Comparison of ENCODE assay signal across 51 mouse cellular contexts in the genomic region with DNA sequence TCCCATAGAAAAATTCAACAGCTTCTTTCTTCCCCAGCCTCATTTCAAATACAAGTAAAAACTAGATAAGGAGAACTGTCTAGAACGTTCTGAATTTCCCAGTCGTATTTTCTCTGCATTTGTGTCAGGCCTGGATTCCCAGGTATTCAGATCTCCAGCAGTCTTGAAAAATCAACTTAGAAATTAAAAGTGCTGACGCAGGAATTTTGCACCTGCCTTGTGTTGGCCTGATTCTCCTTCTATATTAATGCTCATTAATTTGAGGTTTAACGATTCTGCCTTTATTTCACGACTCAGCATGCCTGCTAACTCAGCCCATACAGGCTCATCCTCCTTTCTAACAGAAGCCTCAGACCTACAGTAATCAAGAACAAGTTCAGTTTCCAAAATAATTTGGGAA. TPM values are rescaled to one million over a fixed set of nuclear protein-coding genes. Genes with fewer than 3 reads are reported as not detected.
"Had no signal": no experiment of that assay in that cellular context is flagged by ENCODE, and none has a peak within 500 bp of the region (broad histone marks: within the 10 kb centered on the region; RNA-seq: fewer than 3 reads in every experiment).

No protein-coding gene starts in this region.

- H3K27ac ChIP-seq: heart, embryonic 10.5 days; heart, embryonic 13.5 days; heart, embryonic 15.5 days; hindbrain, embryonic 10.5 days; hindbrain, embryonic 12.5 days; hindbrain, embryonic 13.5 days; hindbrain, embryonic 14.5 days; hindbrain, embryonic 15.5 days; hindbrain, postnatal 0 days; intestine, embryonic 15.5 days; kidney, postnatal 0 days; layer of hippocampus, adult 2 months; left cerebral cortex, adult 2 months had no signal

- ATAC-seq: hindbrain, embryonic 16.5 days; hindbrain, postnatal 0 days; inflammation-experienced regulatory T-cells, adult 6 months; intestine, embryonic 15.5 days; intestine, embryonic 16.5 days; intestine, postnatal 0 days had no signal

- H3K36me3 ChIP-seq: heart, embryonic 10.5 days; heart, embryonic 12.5 days; heart, embryonic 13.5 days; heart, embryonic 15.5 days; hindbrain, embryonic 10.5 days; hindbrain, embryonic 12.5 days; hindbrain, embryonic 13.5 days; hindbrain, embryonic 15.5 days; intestine, embryonic 15.5 days had no signal

- H3K4me2 ChIP-seq: heart, embryonic 11.5 days; heart, embryonic 12.5 days; heart, embryonic 13.5 days; hindbrain, embryonic 12.5 days; hindbrain, embryonic 13.5 days; hindbrain, embryonic 14.5 days; hindbrain, embryonic 15.5 days; intestine, embryonic 15.5 days had no signal

- H3K4me3 ChIP-seq: heart, embryonic 10.5 days; heart, embryonic 12.5 days; heart, embryonic 13.5 days; heart, embryonic 15.5 days; hindbrain, embryonic 10.5 days; hindbrain, embryonic 12.5 days; hindbrain, embryonic 13.5 days; hindbrain, embryonic 15.5 days; intestine, embryonic 15.5 days; layer of hippocampus, adult 2 months; left cerebral cortex, adult 2 months had no signal

- H3K27me3 ChIP-seq: heart, embryonic 12.5 days; heart, embryonic 13.5 days; heart, embryonic 15.5 days; hindbrain, embryonic 12.5 days; hindbrain, embryonic 13.5 days; hindbrain, embryonic 15.5 days; intestine, embryonic 15.5 days had no signal

- H3K4me1 ChIP-seq: heart, embryonic 10.5 days; hindbrain, embryonic 10.5 days; hindbrain, embryonic 12.5 days; hindbrain, embryonic 13.5 days; hindbrain, embryonic 15.5 days; intestine, embryonic 15.5 days had no signal

- DNase-seq: heart, postnatal 10 days; heart, postnatal 36 days; heart, postnatal 4 days; kidney, adult 11 months; kidney, adult 18-20 months; kidney, adult 2 months; kidney, adult 8-10 months; kidney, adult 9 months; kidney, postnatal 10 days; kidney, postnatal 14 days; kidney, postnatal 25 days; kidney, postnatal 36 days; kidney, postnatal 4 days; layer of hippocampus, adult 9-11 months; layer of hippocampus, postnatal 36 days had no signal

- H3K9me3 ChIP-seq: heart, embryonic 10.5 days; heart, embryonic 15.5 days; hindbrain, embryonic 10.5 days; hindbrain, embryonic 12.5 days; hindbrain, embryonic 13.5 days; hindbrain, embryonic 15.5 days; intestine, embryonic 15.5 days had no signal

- H3K9ac ChIP-seq: heart, embryonic 12.5 days; heart, embryonic 13.5 days; heart, embryonic 15.5 days; hindbrain, embryonic 12.5 days; hindbrain, embryonic 13.5 days; hindbrain, embryonic 14.5 days; hindbrain, embryonic 15.5 days; intestine, embryonic 15.5 days had no signal

RNA-seq across cellular contexts. Expression of a gene that starts 43.6 kb away (rescaled TPM):
- total RNA-seq: heart, postnatal 10 days; heart, postnatal 25 days; heart, postnatal 36 days; heart, postnatal 4 days; hematopoietic stem cell, adult 5-6 weeks; hindbrain, postnatal 0 days; layer of hippocampus, adult 18-20 months; layer of hippocampus, adult 2 months; layer of hippocampus, adult 8-10 months; layer of hippocampus, postnatal 10 days; layer of hippocampus, postnatal 14 days; layer of hippocampus, postnatal 25 days; layer of hippocampus, postnatal 36 days; left cerebral cortex, adult 18-20 months; left cerebral cortex, adult 2 months; left cerebral cortex, adult 8-10 months had no signal
- polyA plus RNA-seq: heart, embryonic 10.5 days; heart, embryonic 11.5 days; heart, embryonic 12.5 days; heart, embryonic 13.5 days; heart, embryonic 14.5 days; heart, embryonic 15.5 days; heart, embryonic 16.5 days; heart, postnatal 0 days; hindbrain, embryonic 10.5 days; hindbrain, embryonic 11.5 days; hindbrain, embryonic 12.5 days; hindbrain, embryonic 13.5 days; hindbrain, embryonic 14.5 days; hindbrain, embryonic 15.5 days; hindbrain, embryonic 16.5 days; hindbrain, postnatal 0 days; inflammation-experienced regulatory T-cells, adult 6 months; intestine, embryonic 14.5 days; intestine, embryonic 15.5 days; intestine, embryonic 16.5 days; intestine, postnatal 0 days; kidney, adult 2 months; kidney, embryonic 14.5 days; kidney, embryonic 16.5 days; kidney, postnatal 0 days; large intestine, adult 2 months had no signal
